Mouse (Mus musculus) B cell, adult 62 days (primary cell): ENCODE results near the gene B3gat3. TPM values are rescaled to one million over a fixed set of nuclear protein-coding genes. Genes with fewer than 3 reads are reported as not detected.

ENCODE experiments used
- total RNA-seq: library from RNA; stranded (reverse); gene quantifications from 4 replicates; pipeline ENCODE4 v1.2.4, GENCODE M21; 2023

The B3gat3 gene
- 62.7 to 65.2 TPM (median 64.4 TPM) in 4 replicates for total RNA-seq

GRCm38 (mm10) chr19:8920073-8920736 is at the start of gene B3gat3:
TSS of gene B3gat3 (plus strand) at chr19:8920374.

DNA sequence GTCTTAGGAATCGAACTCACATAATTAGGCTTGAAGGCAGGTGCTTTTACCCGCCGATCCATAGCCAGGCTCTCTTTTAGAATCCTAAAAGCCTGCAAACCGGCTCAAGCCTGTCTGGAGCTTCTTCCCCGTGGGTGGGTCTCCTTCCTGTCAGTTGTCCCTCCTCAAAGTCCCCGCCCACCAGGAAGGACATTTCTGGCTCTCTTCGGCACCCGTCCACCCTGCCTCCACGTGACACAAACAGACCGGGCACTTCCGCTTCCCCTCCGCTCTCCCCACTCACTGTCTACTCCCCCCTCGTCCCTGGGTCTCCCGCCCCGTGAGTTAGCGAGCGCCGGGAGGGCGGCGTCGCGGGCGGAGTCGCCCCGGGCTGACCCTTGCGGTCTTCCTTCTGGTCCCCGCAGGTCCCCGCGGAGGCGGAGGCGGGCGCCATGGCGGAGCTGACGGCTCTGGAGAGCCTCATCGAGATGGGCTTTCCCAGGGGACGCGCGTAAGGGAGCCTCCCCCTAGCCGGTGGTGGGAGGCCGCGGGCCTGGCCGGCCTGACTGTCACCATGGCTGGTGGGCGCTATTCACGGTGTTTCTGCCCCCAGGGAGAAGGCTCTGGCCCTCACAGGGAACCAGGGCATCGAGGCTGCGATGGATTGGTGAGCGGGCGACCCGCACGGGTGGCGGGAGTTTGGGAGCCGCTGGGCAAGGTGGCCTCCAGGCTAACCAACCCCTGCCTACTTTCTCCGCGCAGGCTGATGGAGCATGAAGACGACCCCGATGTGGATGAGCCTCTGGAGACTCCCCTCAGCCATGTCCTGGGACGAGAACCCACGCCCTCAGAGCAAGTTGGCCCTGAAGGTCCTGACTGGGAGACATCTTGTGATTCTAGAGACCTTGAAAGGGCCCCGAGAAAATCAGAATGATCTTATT is 48.6 kb upstream of the B3gat3 start, which contains the start of gene Ubxn1:
Gene Ubxn1 (plus strand): TSS at position 230 of the 920 bp plus-strand sequence.

GRCm38 (mm10) chr19:8880311-8881033 is 39.7 kb upstream of the B3gat3 start, which contains the start of gene Uqcc3:
TSS of gene Uqcc3 (minus strand) at chr19:8880923.

GRCm38 (mm10) chr19:8883616-8884015 is 36.6 kb upstream of the B3gat3 start, which contains the start of the genes Lbhd1 and Gm49403:
TSS of gene Lbhd1 (plus strand) at chr19:8883732.
TSS of gene Gm49403 (plus strand) at chr19:8883930.

DNA sequence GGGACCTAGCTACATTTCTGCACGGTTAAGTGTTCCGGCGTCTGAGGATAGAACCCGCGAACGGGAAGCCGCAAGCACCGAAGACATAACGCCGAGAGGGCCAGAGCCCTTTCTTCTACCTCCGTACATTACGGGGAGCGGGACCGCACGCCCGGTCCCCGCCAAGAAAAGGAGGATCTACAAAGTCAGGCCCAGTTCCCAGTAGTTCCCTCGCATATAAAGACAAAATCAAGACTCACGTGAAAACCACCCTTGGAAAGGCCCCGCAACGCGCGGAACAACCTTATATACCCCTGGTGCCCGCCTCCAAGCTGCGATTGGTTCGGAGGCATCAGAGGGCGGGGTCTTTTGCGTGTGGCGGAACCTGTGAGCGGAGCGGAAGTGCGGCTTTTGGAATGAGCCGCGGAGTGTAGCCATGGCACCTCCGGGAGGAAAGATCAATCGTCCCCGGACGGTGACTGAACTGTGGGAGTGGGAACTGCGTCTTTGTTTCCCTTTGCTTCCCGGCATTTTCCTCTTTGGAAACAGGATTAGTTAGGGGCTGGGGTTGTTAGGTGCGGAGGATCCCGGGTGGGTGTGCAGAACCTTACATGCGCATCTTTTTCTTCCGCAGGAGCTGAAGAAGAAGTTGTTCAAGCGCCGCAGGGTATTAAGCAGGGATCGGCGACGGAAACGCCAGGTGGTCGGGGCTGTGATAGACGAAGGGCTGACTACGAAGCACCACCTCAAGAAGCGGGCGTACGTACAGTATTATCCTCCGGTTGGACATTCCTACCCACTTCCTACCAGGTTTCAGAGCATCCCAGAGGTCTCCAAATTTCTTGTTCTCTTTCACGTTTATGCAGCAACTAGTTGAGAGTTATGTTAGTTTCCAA is 31.4 kb upstream of the B3gat3 start, which contains the start of the genes 1810009A15Rik and Gm49416:
Gene 1810009A15Rik (plus strand): TSS at position 343 of the 875 bp plus-strand sequence.
Gene Gm49416 (plus strand): TSS at position 416 of the 875 bp plus-strand sequence.

GRCm38 (mm10) chr19:8892829-8893766 is 27.1 kb upstream of the B3gat3 start, which contains the start of gene Ints5:
TSS of gene Ints5 (plus strand) at chr19:8893005.

GRCm38 (mm10) chr19:8897865-8898495 is 22.2 kb upstream of the B3gat3 start, which contains the start of gene Ganab:
TSS of gene Ganab (plus strand) at chr19:8898071.

DNA sequence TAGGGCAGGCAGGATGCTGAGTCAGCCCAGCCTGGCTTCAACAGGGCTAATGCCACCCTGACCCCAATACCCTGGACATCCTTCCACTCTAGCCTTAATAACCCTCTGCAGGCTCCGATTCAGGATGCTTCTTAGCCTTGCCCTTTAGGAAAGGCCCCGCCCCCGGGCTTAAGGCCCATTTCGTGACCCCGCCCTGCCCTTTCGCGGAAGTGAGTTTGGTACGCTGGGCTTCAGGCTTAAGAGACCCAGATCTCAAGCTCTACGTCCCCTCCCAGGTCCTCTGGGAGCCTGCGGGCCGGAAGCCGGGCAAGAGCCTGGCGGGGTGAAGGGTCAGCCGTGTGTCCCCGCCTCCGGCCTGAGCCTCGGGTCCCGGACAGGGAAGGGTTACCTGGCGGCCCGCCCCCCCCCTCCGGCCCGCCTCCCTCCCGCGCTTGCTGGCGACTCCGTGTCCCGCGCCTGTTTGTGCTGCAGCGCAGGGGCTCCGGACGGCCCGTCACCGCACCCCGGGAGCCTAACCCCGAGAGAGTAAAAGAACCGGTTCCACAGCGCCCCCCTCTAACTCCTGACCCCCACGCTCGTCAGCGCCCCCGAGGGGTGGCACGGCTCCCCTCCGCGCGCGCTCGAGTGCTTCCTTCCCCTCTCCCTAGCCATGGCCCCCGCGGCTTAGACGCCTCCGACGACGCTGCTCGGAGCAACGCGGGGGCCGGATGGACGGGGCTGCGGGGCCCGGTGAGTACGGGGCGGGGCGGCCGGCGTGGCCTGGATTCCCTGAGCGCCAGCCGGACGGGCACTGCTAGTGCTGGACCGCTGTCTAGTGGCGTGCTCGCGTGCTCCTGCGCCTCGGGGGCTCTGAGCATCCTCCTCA is 9.3 kb downstream of the B3gat3 start, which contains the start of the genes Rom1 and Eml3:
Gene Rom1 (minus strand): TSS at position 133 of the 865 bp plus-strand sequence.
Gene Eml3 (plus strand): TSS at position 329 of the 865 bp plus-strand sequence.

GRCm38 (mm10) chr19:8941515-8942217 is 21.5 kb downstream of the B3gat3 start, which contains the start of gene Mta2:
TSS of gene Mta2 (plus strand) at chr19:8941875.

GRCm38 (mm10) chr19:8953135-8954039 is 33.2 kb downstream of the B3gat3 start, which contains the start of gene Tut1:
TSS of gene Tut1 (plus strand) at chr19:8953847.

DNA sequence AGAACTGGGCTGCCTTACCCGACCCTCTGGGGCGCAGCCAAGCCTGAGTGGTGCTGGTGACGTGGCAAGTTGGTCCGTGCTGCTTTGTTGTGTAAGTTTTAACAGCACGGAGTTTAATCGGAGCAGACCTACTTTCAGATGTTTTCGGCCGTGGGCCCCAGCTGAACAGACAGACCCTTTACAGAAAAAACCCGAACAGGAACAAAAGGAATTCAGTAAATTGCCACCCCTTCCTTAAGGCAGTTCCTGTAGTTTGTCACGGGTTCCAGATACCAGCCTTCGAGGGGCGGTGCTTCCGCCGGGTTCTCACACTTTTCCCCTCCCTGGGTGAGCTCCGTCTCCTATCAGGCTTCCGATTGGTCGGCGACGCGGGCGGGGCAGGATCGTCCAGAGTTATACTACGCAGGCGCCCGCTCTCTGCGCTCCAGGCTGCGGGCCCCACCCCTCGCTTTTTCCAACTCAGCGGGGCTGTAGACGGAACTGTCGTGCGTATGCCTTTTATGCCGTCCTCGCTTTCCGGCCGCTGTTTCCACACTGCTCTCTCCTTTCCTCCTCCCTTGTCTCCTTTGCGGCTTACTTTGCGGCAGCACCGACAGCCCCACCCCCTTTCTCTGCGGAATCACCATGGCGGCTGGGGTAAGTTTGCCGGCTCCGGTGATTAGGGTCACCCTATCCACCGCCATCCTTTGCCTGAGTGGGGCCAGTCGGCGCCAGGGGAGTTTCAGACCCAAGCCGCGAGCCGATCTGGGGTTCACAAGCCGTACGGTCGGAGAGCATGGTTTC is 46.6 kb downstream of the B3gat3 start, which contains the start of gene Eef1g:
Gene Eef1g (plus strand): TSS at position 452 of the 783 bp plus-strand sequence.

